Mouse (Mus musculus): ENCODE data around the gene Ibsp. TPM values are rescaled to one million over a fixed set of nuclear protein-coding genes. Genes with fewer than 3 reads are reported as not detected.

Gene Ibsp
- polyA plus RNA-seq, 1 experiment, result not detected

GRCm38 (mm10) chr5:104337491-104337890, 38.5 kb downstream of the Ibsp start:
- Histone ChIP-seq H3K36me3 (ENCODE audit: control insufficient read depth) (no peaks in the 10 kb centered on the region), H3K4me1 (ENCODE audit: control insufficient read depth) (no peaks in the 10 kb centered on the region), H3K4me3 (replicated peaks) (no peak overlapping the region), H3K9me3 (ENCODE audit: control insufficient read depth, low read length) (no peaks in the 10 kb centered on the region), H3K27me3 (ENCODE audit: control insufficient read depth) (no peaks in the 10 kb centered on the region)
- TF ChIP-seq GATA1 (IDR thresholded peaks at IDR 0.05; ENCODE audit: low read length), result no peak
- TF ChIP-seq TAL1 (IDR thresholded peaks at IDR 0.05; ENCODE audit: low read length), result no peak

- TF ChIP-seq TAL1 (IDR thresholded peaks at IDR 0.05; ENCODE audit: low read length), result no peak
- TF ChIP-seq GATA1 (IDR thresholded peaks at IDR 0.05; ENCODE audit: low read length), result no peak
- Histone ChIP-seq H3K27me3 (ENCODE audit: control insufficient read depth) (no peaks in the 10 kb centered on the region), H3K4me1 (ENCODE audit: control insufficient read depth) (no peaks in the 10 kb centered on the region), H3K36me3 (ENCODE audit: control insufficient read depth) (no peaks in the 10 kb centered on the region), H3K4me3 (replicated peaks) (no peak overlapping the region), H3K9me3 (ENCODE audit: control insufficient read depth, low read length) (no peaks in the 10 kb centered on the region)
Measured at GRCm38 (mm10) chr5:104339009-104339408, 40.0 kb downstream of the Ibsp start.

- Histone ChIP-seq H3K36me3 (ENCODE audit: control insufficient read depth) (no peaks in the 10 kb centered on the region), H3K4me3 (replicated peaks) (no peak overlapping the region), H3K9me3 (ENCODE audit: control insufficient read depth, low read length) (no peaks in the 10 kb centered on the region), H3K4me1 (ENCODE audit: control insufficient read depth) (no peaks in the 10 kb centered on the region), H3K27me3 (ENCODE audit: control insufficient read depth) (no peaks in the 10 kb centered on the region)
- no peak for TF ChIP-seq GATA1 (IDR thresholded peaks at IDR 0.05; ENCODE audit: low read length)
- no peak for TF ChIP-seq TAL1 (IDR thresholded peaks at IDR 0.05; ENCODE audit: low read length)
Measured at GRCm38 (mm10) chr5:104339706-104340512, 40.9 kb downstream of the Ibsp start.

DNA sequence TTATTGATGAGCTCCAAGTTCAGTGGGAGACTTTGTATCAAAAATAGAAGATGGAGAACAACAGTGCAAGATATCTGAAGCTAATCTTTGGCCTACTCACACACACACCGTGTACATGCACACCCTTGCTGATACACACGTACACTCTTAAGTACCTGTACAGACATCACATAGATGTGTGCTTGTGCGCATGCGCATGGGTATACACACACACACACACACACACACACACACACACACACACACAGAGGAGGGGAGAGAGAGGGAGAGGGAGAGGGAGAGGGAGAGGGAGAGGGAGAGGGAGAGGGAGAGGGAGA, 41.5 kb downstream of the Ibsp start:
- Histone ChIP-seq H3K9me3 (ENCODE audit: control insufficient read depth, low read length) (no peaks in the 10 kb centered on the region), H3K27me3 (ENCODE audit: control insufficient read depth) (no peaks in the 10 kb centered on the region), H3K4me1 (ENCODE audit: control insufficient read depth) (no peaks in the 10 kb centered on the region), H3K36me3 (ENCODE audit: control insufficient read depth) (no peaks in the 10 kb centered on the region), H3K4me3 (replicated peaks) (no peak overlapping the region)
- TF ChIP-seq TAL1 (IDR thresholded peaks at IDR 0.05; ENCODE audit: low read length), result no peak
- no peak for TF ChIP-seq GATA1 (IDR thresholded peaks at IDR 0.05; ENCODE audit: low read length)

DNA sequence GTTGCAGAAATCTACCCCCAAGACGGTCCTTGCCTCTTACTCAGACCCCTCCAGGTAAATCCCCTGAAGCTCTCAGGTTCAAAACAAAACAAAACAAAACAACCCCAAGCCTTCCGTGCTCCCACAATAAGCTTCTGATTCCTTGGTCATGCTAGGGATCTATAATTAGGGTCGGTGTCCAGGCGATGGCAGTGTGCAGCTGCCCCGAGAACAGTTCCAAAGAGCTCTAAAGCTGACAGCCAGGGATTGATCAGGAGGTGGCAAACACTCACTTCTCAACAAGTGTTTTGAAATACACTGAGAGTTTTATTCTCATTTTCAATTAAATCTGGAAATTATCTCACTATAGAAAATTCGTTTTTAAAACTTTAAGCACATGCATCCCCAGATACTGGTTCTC, 43.9 kb downstream of the Ibsp start:
- TF ChIP-seq GATA1 (IDR thresholded peaks at IDR 0.05; ENCODE audit: low read length), result no peak
- no peak for TF ChIP-seq TAL1 (IDR thresholded peaks at IDR 0.05; ENCODE audit: low read length)
- H3K4me1 ChIP-seq (ENCODE audit: control insufficient read depth), result no peaks in the 10 kb centered on the region

DNA sequence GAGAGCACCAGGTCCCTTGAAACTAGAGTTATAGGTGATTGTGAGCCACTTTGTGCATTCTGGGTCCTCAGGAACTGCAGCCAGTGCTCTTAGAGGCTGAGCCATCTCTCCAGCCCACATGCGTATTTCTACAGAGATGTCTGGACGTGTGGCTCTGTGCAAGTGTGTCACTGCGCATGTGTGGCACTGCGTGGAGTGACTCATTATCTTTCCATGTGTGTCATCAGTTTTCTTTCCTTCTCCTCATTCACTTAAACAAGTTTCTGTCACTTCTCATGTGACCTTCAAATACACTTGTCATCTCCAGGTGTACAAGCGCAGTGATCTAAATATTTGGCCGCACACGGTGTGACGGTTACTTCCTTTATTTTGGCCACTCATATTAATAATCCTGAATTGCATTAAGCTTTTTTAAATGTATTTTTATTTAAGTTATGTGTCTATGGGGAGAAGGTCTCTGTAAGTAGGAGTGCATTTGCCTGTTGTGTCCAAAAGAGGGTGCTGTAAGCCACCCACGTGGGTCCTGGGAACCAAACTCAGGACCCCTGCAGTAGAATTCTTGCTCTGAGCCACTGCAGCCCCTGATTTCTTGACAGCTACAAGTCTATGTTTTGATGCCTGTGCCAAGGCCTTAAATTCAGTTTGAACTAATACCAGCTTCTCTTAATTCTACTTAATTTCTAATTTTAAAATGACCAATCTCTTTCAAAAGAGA, 45.7 kb downstream of the Ibsp start:
- H3K4me3 ChIP-seq (replicated peaks), result no peak overlapping the region
- no peaks in the 10 kb centered on the region for H3K27me3 ChIP-seq (ENCODE audit: control insufficient read depth)
- no peaks in the 10 kb centered on the region for H3K4me1 ChIP-seq (ENCODE audit: control insufficient read depth)
- peaks cover 2% of the 10 kb centered on the region; the same call in 1 of the 2 replicates for H3K9me3 ChIP-seq (ENCODE audit: control insufficient read depth, low read length)
- TF ChIP-seq GATA1 (IDR thresholded peaks at IDR 0.05; ENCODE audit: low read length) (no peak), TAL1 (IDR thresholded peaks at IDR 0.05; ENCODE audit: low read length) (no peak)
- no peaks in the 10 kb centered on the region for H3K36me3 ChIP-seq (ENCODE audit: control insufficient read depth)

More for the DNA sequence above, 43.9 kb downstream of the Ibsp start:
- no peaks in the 10 kb centered on the region for H3K27me3 ChIP-seq (ENCODE audit: control insufficient read depth)
- no peak overlapping the region for H3K4me3 ChIP-seq (replicated peaks)
- no peaks in the 10 kb centered on the region for H3K36me3 ChIP-seq (ENCODE audit: control insufficient read depth)
- peaks cover 2% of the 10 kb centered on the region; the same call in 1 of the 2 replicates for H3K9me3 ChIP-seq (ENCODE audit: control insufficient read depth, low read length)

GRCm38 (mm10) chr5:104345241-104345630, 46.3 kb downstream of the Ibsp start:
- Histone ChIP-seq H3K36me3 (ENCODE audit: control insufficient read depth) (no peaks in the 10 kb centered on the region), H3K4me3 (replicated peaks) (no peak overlapping the region), H3K27me3 (ENCODE audit: control insufficient read depth) (no peaks in the 10 kb centered on the region), H3K9me3 (ENCODE audit: control insufficient read depth, low read length) (peaks cover 2% of the 10 kb centered on the region; the same call in 1 of the 2 replicates), H3K4me1 (ENCODE audit: control insufficient read depth) (no peaks in the 10 kb centered on the region)
- TF ChIP-seq GATA1 (IDR thresholded peaks at IDR 0.05; ENCODE audit: low read length) (no peak), TAL1 (IDR thresholded peaks at IDR 0.05; ENCODE audit: low read length) (no peak)

DNA sequence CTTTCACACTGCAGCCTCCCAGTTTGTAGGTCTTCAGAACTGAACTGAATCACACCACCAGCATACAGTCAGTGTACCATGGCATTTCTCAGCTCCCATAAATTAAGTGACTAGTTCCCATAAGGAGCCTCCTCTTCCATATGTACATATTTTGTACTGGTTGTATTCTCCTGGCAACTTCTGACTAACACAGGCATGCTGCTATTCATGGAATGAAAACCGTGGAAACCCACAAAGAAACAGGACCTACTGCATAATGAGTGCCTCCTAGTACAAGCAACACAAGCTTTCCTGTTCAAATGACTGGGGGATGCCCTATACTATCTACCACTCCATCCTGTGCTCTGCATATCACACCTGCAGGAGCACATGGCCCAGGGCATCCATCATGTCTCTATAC, 52.1 kb downstream of the Ibsp start:
- no peak for TF ChIP-seq GATA1 (IDR thresholded peaks at IDR 0.05; ENCODE audit: low read length)
- TF ChIP-seq TAL1 (IDR thresholded peaks at IDR 0.05; ENCODE audit: low read length), result no peak
- Histone ChIP-seq H3K27me3 (ENCODE audit: control insufficient read depth) (no peaks in the 10 kb centered on the region), H3K4me3 (replicated peaks) (no peak overlapping the region), H3K36me3 (ENCODE audit: control insufficient read depth) (no peaks in the 10 kb centered on the region), H3K9me3 (ENCODE audit: control insufficient read depth, low read length) (peaks cover 2% of the 10 kb centered on the region; the same call in 1 of the 2 replicates), H3K4me1 (ENCODE audit: control insufficient read depth) (no peaks in the 10 kb centered on the region)

- Histone ChIP-seq H3K36me3 (ENCODE audit: control insufficient read depth) (no peaks in the 10 kb centered on the region), H3K27me3 (ENCODE audit: control insufficient read depth) (no peaks in the 10 kb centered on the region), H3K4me3 (replicated peaks) (no peak overlapping the region), H3K9me3 (ENCODE audit: control insufficient read depth, low read length) (peaks cover 2% of the 10 kb centered on the region; the same call in 1 of the 2 replicates), H3K4me1 (ENCODE audit: control insufficient read depth) (no peaks in the 10 kb centered on the region)
- TF ChIP-seq GATA1 (IDR thresholded peaks at IDR 0.05; ENCODE audit: low read length), result no peak
- TF ChIP-seq TAL1 (IDR thresholded peaks at IDR 0.05; ENCODE audit: low read length), result no peak
Measured at GRCm38 (mm10) chr5:104351874-104352273, 52.9 kb downstream of the Ibsp start.
